12 mouse cellular contexts compared by ENCODE assay signal in the genomic region with DNA sequence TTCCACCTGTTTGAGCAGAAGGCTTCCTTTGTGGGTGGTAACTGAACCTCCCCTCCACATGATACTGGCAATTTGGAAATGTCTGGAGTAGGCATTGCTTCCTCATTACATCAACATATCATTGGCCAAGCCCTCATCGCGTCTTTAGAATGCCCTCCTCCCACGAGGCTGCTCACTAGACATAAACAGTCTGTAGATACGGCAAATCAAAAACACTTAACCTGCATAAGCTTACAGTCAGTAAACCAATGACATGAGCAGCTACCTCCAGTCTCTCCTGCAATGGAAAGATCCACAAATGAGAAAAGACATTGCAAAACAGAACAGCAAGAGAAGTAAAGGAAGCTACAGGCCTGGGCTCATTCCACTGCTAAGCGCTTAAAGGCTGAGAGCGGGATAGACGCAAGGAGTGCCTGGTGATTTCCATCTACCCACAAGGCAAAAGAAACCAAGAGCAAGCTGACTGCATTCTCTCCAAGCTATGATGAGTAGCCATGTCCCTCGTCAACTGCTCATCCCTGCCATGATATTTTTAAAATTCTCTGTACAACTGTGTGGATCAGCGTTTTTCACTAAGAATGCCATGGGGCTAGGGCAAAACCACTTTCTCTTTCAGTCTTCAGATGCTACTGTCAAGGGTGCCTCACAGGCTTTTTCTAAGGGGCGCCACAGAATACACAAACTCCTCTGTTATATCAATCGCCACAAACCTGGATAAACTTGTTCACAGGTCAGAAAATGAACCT.
A peak's percentile ranks its signal among the peaks of the same experiment; 100 is the strongest.
DNase-seq lines count a peak whose midpoint lies in the region; ATAC-seq lines count a peak whose summit lies in the region.
"Had no signal": no experiment of that assay in that cellular context is flagged by ENCODE, and none has a peak within 500 bp of the region (broad histone marks: within the 10 kb centered on the region; RNA-seq: fewer than 3 reads in every experiment).

No protein-coding gene starts in this region.

- ATAC-seq in erythroid progenitor cell, adult 5-6 weeks (replicated peaks; ENCODE audit: low FRiP score, poor library complexity, severe bottlenecking): peak; percentile 76
- peak; percentile 59 for ATAC-seq in monocyte, adult 5-6 weeks (replicated peaks; ENCODE audit: insufficient number of reproducible peaks, low FRiP score, low TSS enrichment, poor library complexity, severe bottlenecking)
- ATAC-seq: forebrain, postnatal 0 days had no signal

- peak; percentile 37 for DNase-seq in lung, postnatal 36 days
- no peak for DNase-seq in lung, postnatal 4 days
- DNase-seq in MEL-GATA-1-ER (ENCODE audit: extremely low read depth, low read depth): peak; percentile 84
- DNase-seq in yolk sac, embryonic 10.5 days (ENCODE audit: low spot score): no peak
- no peak for DNase-seq in gastrocnemius, adult 8-10 months (ENCODE audit: low spot score in 2 of 2)
- DNase-seq in kidney, postnatal 36 days: no peak
- DNase-seq: embryo, embryonic 11 days; forebrain, postnatal 0 days; lung, adult 2 months; right cerebral cortex, postnatal 14 days had no signal

Comparison
In these comparisons a context has a peak if more than half of its experiments do, and no peak if none do; other contexts are left out.
1. DNase-seq: peak in lung, postnatal 36 days (single experiment) and MEL-GATA-1-ER (single experiment); none in lung, postnatal 4 days (0 of 2), yolk sac, embryonic 10.5 days (single experiment), gastrocnemius, adult 8-10 months (0 of 2) and kidney, postnatal 36 days (0 of 2).